Mouse (Mus musculus) CH12.LX (cell line): ENCODE results near the gene Hoxd4. TPM values are rescaled to one million over a fixed set of nuclear protein-coding genes. Genes with fewer than 3 reads are reported as not detected.

Experiments
- DNase-seq: peaks from one replicate; pipeline ENCODE4 v3.0.0-alpha.2; 2013; ENCODE audit errors: extremely low read depth
- H3K27ac ChIP-seq: 2 replicates; pipeline ENCODE4 v1.5.1; 2012; ENCODE audit warnings: low read depth, mild to moderate bottlenecking, control low read depth, moderate library complexity; ENCODE audit not compliant: insufficient read depth
- H3K27me3 ChIP-seq: replicated peaks from 2 replicates; pipeline ENCODE3; 2012; ENCODE audit warnings: inconsistent platforms
- H3K36me3 ChIP-seq, 2 experiments: replicated peaks in 1 of 2; 2 replicates each; pipeline versions ENCODE3 to v1.6.1; 2012; ENCODE audit warnings: inconsistent platforms in 1 of 2, low read length in 1 of 2, mild to moderate bottlenecking in 1 of 2, mixed read lengths in 1 of 2, moderate library complexity in 1 of 2; ENCODE audit not compliant: control insufficient read depth in 1 of 2, insufficient read depth in 1 of 2
- H3K4me1 ChIP-seq, 2 experiments: 2 replicates each; pipeline ENCODE4 v1.6.1; 2012; ENCODE audit warnings: inconsistent platforms in 1 of 2, moderate library complexity in 1 of 2; ENCODE audit not compliant: insufficient read depth in 2 of 2, control insufficient read depth in 1 of 2
- H3K4me2 ChIP-seq: 2 replicates; pipeline ENCODE4 v1.6.1; 2012; ENCODE audit warnings: low read depth, mild to moderate bottlenecking, control low read depth; ENCODE audit not compliant: poor library complexity, insufficient read depth, severe bottlenecking
- H3K4me3 ChIP-seq, 3 experiments: fragments of 150-350 bp in 1 of 3; sonication (generic) in 1 of 3; replicated peaks in 1 of 3; 2 replicates each; pipeline versions ENCODE3 to v1.5.1; 2011 to 2012; ENCODE audit warnings: low read depth in 2 of 3, low read length in 2 of 3, mild to moderate bottlenecking in 2 of 3, moderate library complexity in 2 of 3, control low read depth in 1 of 3, improper control_type of control experiment in 1 of 3, inconsistent platforms in 1 of 3, mixed read lengths in 1 of 3; ENCODE audit not compliant: poor library complexity in 1 of 3
- H3K79me2 ChIP-seq: replicated peaks from 2 replicates; pipeline ENCODE4 v1.6.1; 2012; ENCODE audit warnings: mild to moderate bottlenecking, moderate library complexity; ENCODE audit not compliant: control insufficient read depth, poor library complexity, insufficient read depth, severe bottlenecking; ENCODE audit errors: extremely low read depth
- H3K9ac ChIP-seq: 2 replicates; pipeline ENCODE4 v1.6.1; 2012; ENCODE audit warnings: low read depth, mild to moderate bottlenecking, control low read depth, moderate library complexity; ENCODE audit not compliant: insufficient read depth
- H3K9me3 ChIP-seq: replicated peaks from 2 replicates; pipeline ENCODE3; 2012; ENCODE audit warnings: low read length, inconsistent platforms, mixed read lengths
- BHLHE40 ChIP-seq: IDR thresholded peaks from 2 replicates; pipeline ENCODE4 v1.6.1; 2011; ENCODE audit warnings: mild to moderate bottlenecking, low read depth, low read length, improper control_type of control experiment
- CHD2 ChIP-seq: IDR thresholded peaks from 2 replicates; pipeline ENCODE4 v1.6.1; 2011; ENCODE audit warnings: low read length, improper control_type of control experiment
- EP300 ChIP-seq: IDR thresholded peaks from 2 replicates; pipeline ENCODE4 v1.6.1; 2011; ENCODE audit warnings: low read length, improper control_type of control experiment
- JUND ChIP-seq: conservative IDR thresholded peaks from 2 replicates; pipeline ENCODE4 v1.6.1; 2011; ENCODE audit warnings: low read depth, low read length, improper control_type of control experiment
- KAT2A ChIP-seq: IDR thresholded peaks from 2 replicates; pipeline ENCODE4 v1.6.1; 2012; ENCODE audit warnings: low read length, improper control_type of control experiment, inconsistent platforms; ENCODE audit not compliant: insufficient replicate concordance
- MAZ ChIP-seq: IDR thresholded peaks from 2 replicates; pipeline ENCODE4 v1.6.1; 2012; ENCODE audit warnings: low read depth, mild to moderate bottlenecking, inconsistent platforms, low read length, improper control_type of control experiment, moderate library complexity
- MXI1 ChIP-seq: IDR thresholded peaks from 2 replicates; pipeline ENCODE4 v1.6.1; 2011; ENCODE audit warnings: mild to moderate bottlenecking, low read depth, low read length, improper control_type of control experiment
- NRF1 ChIP-seq: IDR thresholded peaks from 2 replicates; pipeline ENCODE4 v1.6.1; 2014; ENCODE audit warnings: low read depth, mild to moderate bottlenecking, inconsistent platforms, low read length, improper control_type of control experiment, moderate library complexity
- POLR2AphosphoS2 ChIP-seq: IDR thresholded peaks from 2 replicates; pipeline ENCODE4 v1.6.1; 2011; ENCODE audit warnings: low read depth, low read length, improper control_type of control experiment
- RCOR1 ChIP-seq: conservative IDR thresholded peaks from 2 replicates; pipeline ENCODE4 v1.6.1; 2012; ENCODE audit warnings: low read depth, mild to moderate bottlenecking, inconsistent platforms, low read length, improper control_type of control experiment
- SIN3A ChIP-seq: IDR thresholded peaks from 2 replicates; pipeline ENCODE4 v1.6.1; 2012; ENCODE audit warnings: low read length, improper control_type of control experiment, inconsistent platforms
- SMC3 ChIP-seq: IDR thresholded peaks from 2 replicates; pipeline ENCODE4 v1.6.1; 2011; ENCODE audit warnings: low read depth, low read length, improper control_type of control experiment
- UBTF ChIP-seq: IDR thresholded peaks from 2 replicates; pipeline ENCODE4 v1.6.1; 2012; ENCODE audit warnings: low read depth, mild to moderate bottlenecking, inconsistent platforms, low read length, improper control_type of control experiment, moderate library complexity
- USF2 ChIP-seq: conservative IDR thresholded peaks from 2 replicates; pipeline ENCODE4 v1.6.1; 2011; ENCODE audit warnings: low read depth, low read length, improper control_type of control experiment
- ZKSCAN1 ChIP-seq: IDR thresholded peaks from 2 replicates; pipeline ENCODE4 v1.6.1; 2012; ENCODE audit warnings: low read depth, inconsistent platforms, low read length, improper control_type of control experiment, borderline replicate concordance
- ZMIZ1 ChIP-seq: IDR thresholded peaks from 2 replicates; pipeline ENCODE4 v1.6.1; 2012; ENCODE audit warnings: low read depth, mild to moderate bottlenecking, inconsistent platforms, low read length, improper control_type of control experiment
- dilution Hi-C: fragments of 300-500 bp; cut with MboI; formaldehyde crosslinking; loops from 2 replicates; pipeline ENCODE4 v1.14.3; 2020; ENCODE audit warnings: low sequenced_read_pairs; ENCODE audit not compliant: extremely low pct_unique_long_range_greater_than_20kb, extremely low pct_ligation_motif_present
- in situ Hi-C: fragments of 300-500 bp; cut with MboI; formaldehyde crosslinking; loops from 3 replicates; pipeline ENCODE4 v1.14.3; 2019; ENCODE audit warnings: low sequenced_read_pairs, low pct_ligation_motif_present, low pct_unique_long_range_greater_than_20kb, mixed read lengths
- polyA plus RNA-seq: library from polyadenylated mRNA; unstranded; fragments of >175 nt; gene quantifications from 2 replicates; pipeline ENCODE4 v1.2.1, GENCODE M21; 2012; ENCODE audit warnings: low read depth; ENCODE audit not compliant: insufficient read length
- total RNA-seq, 2 experiments: library from RNA; depleted of rRNA; stranded (reverse); fragments of 300-350 nt in 1 of 2; fragments of >200 nt in 1 of 2; gene quantifications; 2 replicates each; pipeline ENCODE4 v1.2.3; 2012 to 2014

Hoxd4 gene
- total and polyA plus RNA-seq, 3 experiments, result 6.0 to 9.8 (median 6.3) TPM

DNA sequence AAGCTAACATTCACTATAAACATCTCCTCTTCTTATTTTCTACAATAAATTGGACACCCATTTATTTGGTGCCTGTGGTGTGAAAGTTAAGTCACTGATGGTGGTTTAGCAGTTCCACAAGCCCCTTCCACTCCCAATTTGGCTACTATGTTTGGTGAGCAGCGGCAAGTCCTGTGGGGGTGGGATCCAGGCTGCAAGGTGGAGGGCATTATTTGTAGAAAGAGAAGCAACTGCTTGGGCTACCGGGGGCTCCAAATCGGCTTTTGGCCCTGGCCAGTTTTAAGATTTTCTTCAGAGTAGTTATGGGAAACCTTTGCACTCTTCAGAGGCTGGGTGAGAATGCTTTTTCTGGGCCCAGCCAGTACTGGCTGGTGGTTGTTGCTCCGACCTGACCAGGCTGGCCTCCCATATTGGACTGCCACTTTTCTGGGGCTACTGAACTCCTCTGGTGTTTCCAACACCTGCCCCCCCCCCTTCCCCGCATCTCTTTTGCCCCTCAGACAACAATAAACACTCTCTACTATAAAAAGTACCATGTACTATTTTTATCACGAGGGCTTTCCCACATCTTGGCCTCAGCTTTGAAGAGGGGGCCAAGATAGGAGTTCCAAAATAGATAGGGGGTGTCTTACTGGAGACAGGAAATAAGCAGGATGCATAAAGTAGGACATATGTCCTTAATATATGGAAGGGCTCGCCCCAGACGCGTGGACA lies 20.2 kb downstream of the Hoxd4 start (continued):
- TF ChIP-seq JUND, result no peak
- 0 out of 2 replicates have a peak, but pooled peaks have one; percentile 13 for TF ChIP-seq CHD2
- TF ChIP-seq USF2, result no peak
- TF ChIP-seq EP300, result peak; percentile 21; the same call in 1 of the 2 replicates
- peak; percentile 20; the same call in 1 of the 2 replicates for TF ChIP-seq BHLHE40
- TF ChIP-seq MAZ, result peak; percentile 59
- TF ChIP-seq ZMIZ1, result no peak
- TF ChIP-seq RCOR1, result no peak
- 0 out of 2 replicates have a peak, but pooled peaks have one; percentile 39 for TF ChIP-seq MXI1
- peak; percentile 56 for TF ChIP-seq SIN3A
- no peak for TF ChIP-seq SMC3
- 0 out of 2 replicates have a peak, but pooled peaks have one; percentile 28 for TF ChIP-seq UBTF

DNA sequence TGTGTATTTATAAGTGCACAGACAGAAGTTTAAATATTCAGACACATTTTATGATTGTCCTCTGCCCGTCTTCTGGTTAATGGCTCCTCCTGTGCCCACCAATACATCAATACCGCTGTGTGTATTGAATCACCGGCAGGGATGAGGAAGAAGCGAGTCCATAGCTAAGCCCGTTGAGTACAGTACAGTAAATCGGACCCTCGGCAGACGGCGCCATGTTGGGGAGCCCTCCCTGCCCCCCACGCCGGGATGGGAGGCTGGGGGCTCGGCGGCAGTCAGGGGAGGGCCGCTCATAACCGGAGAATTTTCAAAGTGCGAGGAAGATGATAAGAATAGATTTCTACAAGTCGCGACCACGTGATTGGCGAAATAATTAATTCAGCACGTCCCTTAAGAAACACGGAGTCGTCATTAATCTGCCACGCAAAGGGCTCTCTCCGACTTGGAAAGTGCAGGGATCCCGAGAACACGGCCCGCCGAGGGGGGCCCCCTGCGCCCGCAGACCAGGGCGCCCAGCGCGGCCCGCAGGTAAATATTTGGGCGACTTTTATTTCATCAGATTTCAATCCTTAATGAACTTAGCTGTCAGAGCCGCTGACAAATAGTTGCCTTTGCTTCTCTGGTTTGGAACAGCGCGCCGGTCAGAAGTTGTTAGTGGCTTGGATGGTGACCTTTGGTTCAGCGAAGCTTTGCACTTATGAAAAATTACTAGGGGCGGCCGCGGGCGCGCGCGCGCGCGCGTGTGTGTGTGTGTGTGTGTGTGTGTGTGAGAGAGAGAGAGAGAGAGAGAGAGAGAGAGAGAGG lies 21.0 kb downstream of the Hoxd4 start:
- peak overlapping the region; percentile 92 for H3K27ac ChIP-seq
- peaks cover 25% of the 10 kb centered on the region for H3K79me2 ChIP-seq
- peaks cover 15 to 34% of the 10 kb centered on the region in 2 experiments for H3K36me3 ChIP-seq
- H3K9ac ChIP-seq, result peak overlapping the region; percentile 96
- in situ Hi-C loops, result no loop called here
- dilution Hi-C loops, result no loop called here
- TF ChIP-seq NRF1 (0 out of 2 replicates have a peak, but pooled peaks have one; percentile 29), MXI1 (0 out of 2 replicates have a peak, but pooled peaks have one; percentile 14), POLR2AphosphoS2 (no peak), CHD2 (peak; percentile 22; the same call in 1 of the 2 replicates), ZKSCAN1 (no peak), SIN3A (peak; percentile 11), KAT2A (no peak), BHLHE40 (peak; percentile 38; the same call in 1 of the 2 replicates)
- peak; percentile 27 for DNase-seq
- peaks cover 8 to 54% of the 10 kb centered on the region in 2 experiments; a peak in 2 of 4 replicates for H3K4me1 ChIP-seq
- no peaks in the 10 kb centered on the region for H3K27me3 ChIP-seq
- peak overlapping the region; percentile 50 to 59 (median 59) for H3K4me3 ChIP-seq
- peaks cover 16% of the 10 kb centered on the region for H3K9me3 ChIP-seq
- peak overlapping the region; percentile 98 for H3K4me2 ChIP-seq
